Mouse (Mus musculus): ENCODE measurements at regions not wholly inside any gene's neighbourhood (a gene's known extent, or its start where the extent isn't known, plus 50 kb on each side); places are given as distances from the start of the nearest gene placed in this dataset.

GRCm38 (mm10) chr10:108051637-108052036 is 110.4 kb upstream of the Ppp1r12a start:
- Histone ChIP-seq H3K27ac (replicated peaks; ENCODE audit: low read depth, low read length) (no peak overlapping the region), H3K27me3 (ENCODE audit: control insufficient read depth, insufficient read depth, low read length) (no peaks in the 10 kb centered on the region), H3K4me1 (ENCODE audit: control insufficient read depth, insufficient read depth, low read length) (no peaks in the 10 kb centered on the region), H3K4me3 (ENCODE audit: low read depth, low read length) (no peak overlapping the region), H3K9ac (ENCODE audit: low read length) (no peak overlapping the region), H3K9me3 (ENCODE audit: control insufficient read depth, low read length) (no peaks in the 10 kb centered on the region), H3K4me2 (ENCODE audit: low read depth, severe bottlenecking) (no peak overlapping the region), H3K36me3 (ENCODE audit: control insufficient read depth, insufficient read depth, low read length) (no peaks in the 10 kb centered on the region)
- 87% methylated on average over 1 of the region's 1 CpGs for WGBS
- no peak for ATAC-seq (ENCODE audit: insufficient number of reproducible peaks, low FRiP score, low TSS enrichment, low read depth)
- DNase-seq (ENCODE audit: low spot score): no peak

DNA sequence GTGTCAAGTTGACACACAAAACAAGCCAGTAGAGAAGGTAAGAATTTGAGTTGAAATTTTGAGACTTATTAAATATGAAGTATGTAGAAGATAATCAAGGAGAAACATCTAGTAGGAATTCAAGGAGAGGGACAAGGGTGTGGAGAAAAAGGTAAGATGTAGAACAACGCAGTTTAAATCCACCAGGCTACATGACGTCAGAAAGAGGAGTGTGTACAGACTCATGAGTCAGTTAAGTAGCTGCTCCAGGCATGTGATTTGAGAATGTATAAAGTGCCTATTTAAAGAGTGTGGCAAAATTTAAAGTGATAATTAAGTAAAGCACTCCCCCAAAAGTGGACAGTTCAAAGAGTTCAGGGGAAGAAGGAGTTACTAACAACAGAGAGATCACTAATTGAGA is 113.6 kb upstream of the Ppp1r12a start:
- Histone ChIP-seq H3K4me3 (ENCODE audit: low read depth, low read length) (no peak overlapping the region), H3K4me1 (ENCODE audit: control insufficient read depth, insufficient read depth, low read length) (no peaks in the 10 kb centered on the region), H3K27ac (replicated peaks; ENCODE audit: low read depth, low read length) (no peak overlapping the region), H3K9me3 (ENCODE audit: control insufficient read depth, low read length) (no peaks in the 10 kb centered on the region), H3K4me2 (ENCODE audit: low read depth, severe bottlenecking) (no peak overlapping the region), H3K36me3 (ENCODE audit: control insufficient read depth, insufficient read depth, low read length) (no peaks in the 10 kb centered on the region), H3K9ac (ENCODE audit: low read length) (no peak overlapping the region), H3K27me3 (ENCODE audit: control insufficient read depth, insufficient read depth, low read length) (no peaks in the 10 kb centered on the region)
- 85% methylated on average over 2 of the region's 2 CpGs for WGBS
- ATAC-seq (ENCODE audit: insufficient number of reproducible peaks, low FRiP score, low TSS enrichment, low read depth) (no peak), DNase-seq (ENCODE audit: low spot score) (no peak)

DNA sequence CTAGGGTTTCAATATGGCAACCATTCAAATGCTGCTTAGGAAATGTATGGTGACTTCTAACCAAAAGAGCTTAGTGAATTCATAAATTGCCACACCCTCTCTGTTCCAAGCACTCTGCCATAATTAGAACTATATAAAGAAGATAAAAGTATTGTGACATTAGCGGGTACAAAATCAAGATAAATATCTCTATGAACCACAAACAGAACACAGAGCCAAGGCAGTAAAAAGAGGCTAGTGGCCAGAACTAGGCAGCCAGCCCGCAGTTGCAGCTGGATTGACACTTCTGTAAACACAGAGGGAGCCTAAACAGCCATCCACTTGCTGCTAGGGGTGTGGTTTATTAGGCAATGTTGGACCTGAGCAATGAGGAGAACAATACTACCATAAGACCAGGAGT is 118.5 kb upstream of the Ppp1r12a start:
- Histone ChIP-seq H3K4me3 (ENCODE audit: low read depth, low read length) (no peak overlapping the region), H3K9ac (ENCODE audit: low read length) (no peak overlapping the region), H3K36me3 (ENCODE audit: control insufficient read depth, insufficient read depth, low read length) (no peaks in the 10 kb centered on the region), H3K27ac (replicated peaks; ENCODE audit: low read depth, low read length) (no peak overlapping the region), H3K27me3 (ENCODE audit: control insufficient read depth, insufficient read depth, low read length) (no peaks in the 10 kb centered on the region), H3K4me2 (ENCODE audit: low read depth, severe bottlenecking) (no peak overlapping the region), H3K4me1 (ENCODE audit: control insufficient read depth, insufficient read depth, low read length) (no peaks in the 10 kb centered on the region), H3K9me3 (ENCODE audit: control insufficient read depth, low read length) (no peaks in the 10 kb centered on the region)
- ATAC-seq (ENCODE audit: insufficient number of reproducible peaks, low FRiP score, low TSS enrichment, low read depth): no peak
- DNase-seq (ENCODE audit: low spot score): no peak
- 51% methylated on average over 2 of the region's 2 CpGs for WGBS

DNA sequence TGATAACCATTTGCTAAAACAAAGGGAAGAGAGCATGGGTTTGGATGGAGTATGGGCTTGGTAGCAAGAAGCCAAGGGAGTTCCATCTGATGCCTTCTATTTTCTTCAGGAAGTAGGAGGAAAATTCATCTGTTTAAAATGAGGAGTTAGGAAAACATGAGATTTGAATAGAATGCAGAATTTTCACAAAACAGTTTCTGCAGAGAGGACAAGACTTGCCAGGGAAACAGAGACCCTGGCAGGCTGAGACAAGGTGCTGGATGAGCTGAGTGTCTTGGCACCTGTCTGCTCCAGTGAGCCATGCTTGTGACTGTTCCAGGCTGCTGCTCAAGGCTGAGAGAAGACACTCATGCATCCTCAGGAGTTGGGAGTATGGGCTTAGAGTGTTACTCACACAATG is 122.0 kb upstream of the Ppp1r12a start:
- H3K36me3 ChIP-seq (ENCODE audit: control insufficient read depth, insufficient read depth, low read length): no peaks in the 10 kb centered on the region
- H3K9ac ChIP-seq (ENCODE audit: low read length): no peak overlapping the region
- H3K4me1 ChIP-seq (ENCODE audit: control insufficient read depth, insufficient read depth, low read length): no peaks in the 10 kb centered on the region
- no peak overlapping the region for H3K4me3 ChIP-seq (ENCODE audit: low read depth, low read length)
- no peak overlapping the region for H3K27ac ChIP-seq (replicated peaks; ENCODE audit: low read depth, low read length)
- no peak for ATAC-seq (ENCODE audit: insufficient number of reproducible peaks, low FRiP score, low TSS enrichment, low read depth)
- no peaks in the 10 kb centered on the region for H3K27me3 ChIP-seq (ENCODE audit: control insufficient read depth, insufficient read depth, low read length)
- no peak overlapping the region for H3K4me2 ChIP-seq (ENCODE audit: low read depth, severe bottlenecking)
- no peaks in the 10 kb centered on the region for H3K9me3 ChIP-seq (ENCODE audit: control insufficient read depth, low read length)
- DNase-seq (ENCODE audit: low spot score): no peak

GRCm38 (mm10) chr10:108036486-108037109 is 124.7 kb upstream of the Otogl start:
- Histone ChIP-seq H3K4me3 (ENCODE audit: low read depth, low read length) (no peak overlapping the region), H3K9ac (ENCODE audit: low read length) (no peak overlapping the region), H3K27ac (replicated peaks; ENCODE audit: low read depth, low read length) (no peak overlapping the region), H3K4me1 (ENCODE audit: control insufficient read depth, insufficient read depth, low read length) (no peaks in the 10 kb centered on the region), H3K9me3 (ENCODE audit: control insufficient read depth, low read length) (no peaks in the 10 kb centered on the region), H3K4me2 (ENCODE audit: low read depth, severe bottlenecking) (no peak overlapping the region), H3K36me3 (ENCODE audit: control insufficient read depth, insufficient read depth, low read length) (no peaks in the 10 kb centered on the region), H3K27me3 (ENCODE audit: control insufficient read depth, insufficient read depth, low read length) (no peaks in the 10 kb centered on the region)
- DNase-seq (ENCODE audit: low spot score): no peak
- no peak for ATAC-seq (ENCODE audit: insufficient number of reproducible peaks, low FRiP score, low TSS enrichment, low read depth)
- WGBS: 75% methylated on average over 3 of the region's 3 CpGs

DNA sequence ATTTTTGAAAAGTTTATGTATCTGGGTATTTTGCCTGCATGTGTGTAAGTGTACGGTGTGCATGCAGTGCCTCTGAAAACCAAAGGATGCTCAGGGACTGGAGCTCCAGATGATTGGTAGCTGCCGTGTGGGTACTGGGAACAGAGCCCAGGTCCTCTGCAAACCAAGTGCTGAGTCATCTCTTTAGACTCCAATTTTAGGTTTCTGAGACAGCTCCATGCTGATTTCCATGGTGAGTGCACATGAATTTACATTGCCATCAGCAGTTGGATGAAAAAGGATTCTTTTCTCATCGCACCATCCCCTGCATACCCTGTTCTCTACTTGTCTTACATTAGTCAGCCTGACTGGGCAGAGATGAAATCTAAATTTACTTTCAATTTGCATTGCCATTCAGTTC is 122.1 kb upstream of the Otogl start:
- no peak overlapping the region for H3K4me3 ChIP-seq (ENCODE audit: low read depth, low read length)
- DNase-seq (ENCODE audit: low spot score) (no peak), ATAC-seq (ENCODE audit: insufficient number of reproducible peaks, low FRiP score, low TSS enrichment, low read depth) (no peak)
- H3K9ac ChIP-seq (ENCODE audit: low read length): no peak overlapping the region
- H3K9me3 ChIP-seq (ENCODE audit: control insufficient read depth, low read length): no peaks in the 10 kb centered on the region
- H3K27me3 ChIP-seq (ENCODE audit: control insufficient read depth, insufficient read depth, low read length): no peaks in the 10 kb centered on the region
- no peak overlapping the region for H3K27ac ChIP-seq (replicated peaks; ENCODE audit: low read depth, low read length)
- H3K4me1 ChIP-seq (ENCODE audit: control insufficient read depth, insufficient read depth, low read length): no peaks in the 10 kb centered on the region
- H3K4me2 ChIP-seq (ENCODE audit: low read depth, severe bottlenecking): no peak overlapping the region
- WGBS: 92% methylated on average over 3 of the region's 3 CpGs
- no peaks in the 10 kb centered on the region for H3K36me3 ChIP-seq (ENCODE audit: control insufficient read depth, insufficient read depth, low read length)

DNA sequence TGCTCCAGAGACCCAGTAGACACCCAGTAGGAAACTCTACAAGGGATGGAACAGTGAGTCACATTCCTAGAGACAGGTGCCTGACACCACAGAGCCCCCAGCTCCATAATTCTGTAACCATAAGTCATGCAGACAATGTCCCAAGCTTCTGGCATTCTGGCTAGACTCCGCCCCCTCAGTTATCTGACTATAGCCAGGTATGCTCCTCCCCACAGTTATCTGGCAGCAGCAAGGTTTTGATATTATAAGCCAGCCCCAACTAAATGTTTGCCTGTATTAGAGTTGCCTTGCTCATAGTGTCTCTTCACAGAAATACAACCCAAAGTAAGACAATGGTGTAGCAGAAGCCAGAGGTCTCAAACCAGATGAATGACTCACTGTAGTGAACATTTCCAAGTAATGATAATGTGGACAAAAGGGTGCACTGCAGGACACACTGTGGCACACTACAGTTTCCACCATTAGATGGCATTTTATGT is 121.4 kb upstream of the Otogl start:
- ATAC-seq (ENCODE audit: insufficient number of reproducible peaks, low FRiP score, low TSS enrichment, low read depth) (no peak), DNase-seq (ENCODE audit: low spot score) (no peak)
- Histone ChIP-seq H3K27ac (replicated peaks; ENCODE audit: low read depth, low read length) (no peak overlapping the region), H3K9me3 (ENCODE audit: control insufficient read depth, low read length) (no peaks in the 10 kb centered on the region), H3K36me3 (ENCODE audit: control insufficient read depth, insufficient read depth, low read length) (no peaks in the 10 kb centered on the region), H3K4me3 (ENCODE audit: low read depth, low read length) (no peak overlapping the region), H3K4me1 (ENCODE audit: control insufficient read depth, insufficient read depth, low read length) (no peaks in the 10 kb centered on the region), H3K27me3 (ENCODE audit: control insufficient read depth, insufficient read depth, low read length) (no peaks in the 10 kb centered on the region), H3K4me2 (ENCODE audit: low read depth, severe bottlenecking) (no peak overlapping the region), H3K9ac (ENCODE audit: low read length) (no peak overlapping the region)
- 90% methylated on average over 1 of the region's 1 CpGs for WGBS

DNA sequence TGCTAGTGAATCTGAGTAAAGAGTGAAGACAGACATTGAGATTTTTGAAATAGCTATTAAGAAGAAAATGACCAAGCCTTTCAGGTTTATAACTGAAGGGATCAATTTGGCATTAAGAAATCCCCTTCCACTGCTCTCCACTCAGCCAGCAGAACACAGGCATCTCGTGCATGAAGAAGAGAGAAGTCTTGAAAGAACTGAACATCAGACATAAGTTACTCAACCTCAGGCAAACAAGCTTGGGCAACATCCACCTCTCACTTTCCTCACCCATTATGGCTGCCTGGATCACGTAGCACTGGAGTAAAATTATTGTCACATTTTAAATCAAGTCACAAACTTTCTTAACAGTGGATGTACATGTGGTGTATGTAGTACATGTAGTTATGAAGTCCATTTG is 115.6 kb upstream of the Otogl start:
- Histone ChIP-seq H3K4me1 (ENCODE audit: control insufficient read depth, insufficient read depth, low read length) (no peaks in the 10 kb centered on the region), H3K4me2 (ENCODE audit: low read depth, severe bottlenecking) (no peak overlapping the region), H3K27me3 (ENCODE audit: control insufficient read depth, insufficient read depth, low read length) (no peaks in the 10 kb centered on the region), H3K36me3 (ENCODE audit: control insufficient read depth, insufficient read depth, low read length) (no peaks in the 10 kb centered on the region), H3K4me3 (ENCODE audit: low read depth, low read length) (no peak overlapping the region), H3K9me3 (ENCODE audit: control insufficient read depth, low read length) (no peaks in the 10 kb centered on the region), H3K9ac (ENCODE audit: low read length) (no peak overlapping the region), H3K27ac (replicated peaks; ENCODE audit: low read depth, low read length) (no peak overlapping the region)
- WGBS: 76% methylated on average over 2 of the region's 2 CpGs
- DNase-seq (ENCODE audit: low spot score): no peak
- no peak for ATAC-seq (ENCODE audit: insufficient number of reproducible peaks, low FRiP score, low TSS enrichment, low read depth)

DNA sequence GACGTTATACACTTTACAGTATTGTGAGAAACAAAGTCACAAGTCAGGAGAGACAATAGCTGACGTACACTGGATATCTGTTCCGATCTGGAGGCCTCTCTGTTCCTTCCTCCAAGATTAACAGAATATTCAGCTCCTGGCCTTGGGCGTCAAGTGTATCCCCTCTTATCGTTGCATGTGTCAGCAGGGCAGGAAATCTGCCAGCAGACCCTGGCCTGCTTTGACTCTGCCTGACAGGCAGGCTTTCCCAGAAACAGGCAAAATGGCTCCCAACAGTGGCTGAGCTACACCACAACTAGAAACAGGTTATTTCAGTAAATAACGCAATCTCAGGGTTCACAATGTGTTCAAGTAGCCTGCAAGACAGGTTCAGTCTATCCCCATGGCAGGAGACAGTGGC is 112.3 kb upstream of the Otogl start:
- no peak overlapping the region for H3K9ac ChIP-seq (ENCODE audit: low read length)
- H3K4me2 ChIP-seq (ENCODE audit: low read depth, severe bottlenecking): no peak overlapping the region
- no peaks in the 10 kb centered on the region for H3K36me3 ChIP-seq (ENCODE audit: control insufficient read depth, insufficient read depth, low read length)
- DNase-seq (ENCODE audit: low spot score) (no peak), ATAC-seq (ENCODE audit: insufficient number of reproducible peaks, low FRiP score, low TSS enrichment, low read depth) (no peak)
- 89% methylated on average over 6 of the region's 6 CpGs for WGBS
- no peak overlapping the region for H3K4me3 ChIP-seq (ENCODE audit: low read depth, low read length)
- no peaks in the 10 kb centered on the region for H3K9me3 ChIP-seq (ENCODE audit: control insufficient read depth, low read length)
- H3K4me1 ChIP-seq (ENCODE audit: control insufficient read depth, insufficient read depth, low read length): no peaks in the 10 kb centered on the region
- no peak overlapping the region for H3K27ac ChIP-seq (replicated peaks; ENCODE audit: low read depth, low read length)
- H3K27me3 ChIP-seq (ENCODE audit: control insufficient read depth, insufficient read depth, low read length): no peaks in the 10 kb centered on the region

Data from limb, embryonic 11.5 days (tissue).